Mouse (Mus musculus): ENCODE results near the gene Zfp60. TPM values are rescaled to one million over a fixed set of nuclear protein-coding genes. Genes with fewer than 3 reads are reported as not detected.
A peak's percentile ranks its signal among the peaks of the same experiment; 100 is the strongest.

The Zfp60 gene
- total and polyA plus RNA-seq, 2 experiments from 2014 or later = 44.3 to 46.0 TPM

- Histone ChIP-seq H3K36me3 (ENCODE audit: insufficient read depth) (no peaks in the 10 kb centered on the region), H3K4me3 (ENCODE audit: low read depth, low read length) (no peak overlapping the region), H3K4me1 (ENCODE audit: insufficient read depth) (peaks cover under 1% of the 10 kb centered on the region; the same call in 1 of the 2 replicates), H3K9ac (no peak overlapping the region), H3K27me3 (ENCODE audit: insufficient read depth, low read length) (no peaks in the 10 kb centered on the region), H3K27ac (ENCODE audit: low read depth, low read length) (no peak overlapping the region), H3K4me2 (ENCODE audit: low read depth) (no peak overlapping the region), H3K9me3 (ENCODE audit: low read length) (no peaks in the 10 kb centered on the region)
- 44% methylated on average over 2 of the region's 2 CpGs for WGBS
- ATAC-seq (no peak), DNase-seq (no peak)
- no peak for TF ChIP-seq CTCF (IDR thresholded peaks at IDR 0.05; ENCODE audit: low read depth)
Observed at GRCm38 (mm10) chr7:27727471-27727870, 3.7 kb upstream of the Zfp60 start.

- peak overlapping the region; percentile 77 for H3K4me3 ChIP-seq (ENCODE audit: low read depth, low read length)
- H3K4me1 ChIP-seq (ENCODE audit: insufficient read depth) = peaks cover 30% of the 10 kb centered on the region
- no peak for DNase-seq
- peak overlapping the region; percentile 60 for H3K4me2 ChIP-seq (ENCODE audit: low read depth)
- H3K9ac ChIP-seq = peak overlapping the region; percentile 93
- no peaks in the 10 kb centered on the region for H3K27me3 ChIP-seq (ENCODE audit: insufficient read depth, low read length)
- peak; percentile 16; the same call in 1 of the 2 replicates for ATAC-seq
- H3K27ac ChIP-seq (ENCODE audit: low read depth, low read length) = peak overlapping the region; percentile 100
- no peak for TF ChIP-seq CTCF (IDR thresholded peaks at IDR 0.05; ENCODE audit: low read depth)
- WGBS = 1% methylated on average over 12 of the region's 12 CpGs
- no peaks in the 10 kb centered on the region for H3K36me3 ChIP-seq (ENCODE audit: insufficient read depth)
- H3K9me3 ChIP-seq (ENCODE audit: low read length) = no peaks in the 10 kb centered on the region
Observed at GRCm38 (mm10) chr7:27731946-27732345, 757 bp downstream of the Zfp60 start.

DNA sequence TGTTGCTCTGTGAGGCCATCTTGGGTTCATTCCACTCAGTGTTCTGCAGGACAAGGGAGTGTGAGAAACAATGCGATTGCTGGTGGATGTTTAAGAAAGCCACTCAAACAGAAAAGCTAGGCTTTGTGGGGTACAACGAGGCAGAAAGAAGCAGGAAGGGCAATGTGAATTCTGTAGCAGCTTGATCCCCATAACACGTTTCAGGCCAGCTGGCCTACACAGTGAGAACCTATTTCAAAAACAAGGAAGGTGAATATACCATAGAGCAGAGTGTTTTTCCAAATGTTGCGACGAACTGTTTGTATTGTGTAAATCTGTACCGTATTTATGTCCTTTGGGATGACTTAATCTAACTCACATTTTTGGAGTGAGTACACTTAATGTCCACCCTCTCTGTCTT lies 1.3 kb downstream of the Zfp60 start:
- H3K36me3 ChIP-seq (ENCODE audit: insufficient read depth) = no peaks in the 10 kb centered on the region
- H3K27ac ChIP-seq (ENCODE audit: low read depth, low read length) = peak overlapping the region; percentile 100
- no peaks in the 10 kb centered on the region for H3K27me3 ChIP-seq (ENCODE audit: insufficient read depth, low read length)
- no peaks in the 10 kb centered on the region for H3K9me3 ChIP-seq (ENCODE audit: low read length)
- peak overlapping the region; percentile 77 for H3K4me3 ChIP-seq (ENCODE audit: low read depth, low read length)
- ATAC-seq (no peak), DNase-seq (peak; percentile 43)
- H3K4me1 ChIP-seq (ENCODE audit: insufficient read depth) = peaks cover 30% of the 10 kb centered on the region
- peak overlapping the region; percentile 93 for H3K9ac ChIP-seq
- TF ChIP-seq CTCF (IDR thresholded peaks at IDR 0.05; ENCODE audit: low read depth) = no peak
- peak overlapping the region; percentile 60 for H3K4me2 ChIP-seq (ENCODE audit: low read depth)
- 41% methylated on average over 6 of the region's 6 CpGs for WGBS

GRCm38 (mm10) chr7:27735457-27735856 lies 4.3 kb downstream of the Zfp60 start:
- peak overlapping the region; percentile 33; the same call in 1 of the 2 replicates for H3K9ac ChIP-seq
- 12% methylated on average over 5 of the region's 5 CpGs for WGBS

DNA sequence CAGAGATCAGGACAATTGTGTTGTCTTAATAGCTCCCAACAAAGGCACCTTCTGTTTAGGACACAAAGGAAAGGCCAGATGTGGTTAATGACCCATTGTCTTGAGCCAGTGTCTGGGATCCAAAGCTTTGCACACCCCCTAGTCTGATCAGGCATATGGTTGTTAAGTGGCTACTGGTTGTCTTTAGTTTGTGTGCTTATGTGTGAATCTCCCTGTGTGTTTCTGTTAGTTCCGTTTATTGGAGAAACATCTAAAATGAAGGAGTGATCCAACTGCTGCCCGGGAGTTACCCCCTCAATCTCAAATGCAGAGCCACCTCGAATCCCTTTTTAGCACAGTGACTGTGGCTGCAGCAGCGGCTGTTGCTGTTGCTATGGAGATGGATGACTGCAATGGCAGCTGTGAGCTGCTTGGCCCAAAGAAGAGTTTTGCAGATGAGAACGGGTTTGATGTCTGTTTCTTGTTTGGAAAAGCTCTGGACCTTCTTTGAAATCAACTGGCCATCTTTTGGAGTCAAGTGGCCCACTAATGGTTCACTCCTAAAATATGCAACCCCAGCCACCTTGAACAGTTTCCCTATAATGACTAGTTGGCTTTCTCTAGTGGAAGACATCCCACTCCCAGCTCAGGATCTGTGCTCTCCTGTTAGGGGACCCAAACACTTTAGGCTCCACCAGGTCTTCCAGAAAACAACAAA lies 25.3 kb downstream of the Zfp60 start:
- H3K36me3 ChIP-seq (ENCODE audit: insufficient read depth) = peaks cover under 1% of the 10 kb centered on the region; the same call in 1 of the 2 replicates
- 0 out of 2 replicates have a peak overlapping the region, but pooled peaks have one; percentile 10 for H3K9ac ChIP-seq
- peak; percentile 91 for ATAC-seq
- H3K4me2 ChIP-seq (ENCODE audit: low read depth) = no peak overlapping the region; the same call in 1 of the 2 replicates
- H3K4me3 ChIP-seq (ENCODE audit: low read depth, low read length) = no peak overlapping the region
- peak overlapping the region; percentile 54 for H3K27ac ChIP-seq (ENCODE audit: low read depth, low read length)
- H3K27me3 ChIP-seq (ENCODE audit: insufficient read depth, low read length) = no peaks in the 10 kb centered on the region
- TF ChIP-seq CTCF (IDR thresholded peaks at IDR 0.05; ENCODE audit: low read depth) = no peak
- peaks cover 5% of the 10 kb centered on the region; the same call in 1 of the 2 replicates for H3K4me1 ChIP-seq (ENCODE audit: insufficient read depth)
- WGBS = 8% methylated on average over 5 of the region's 5 CpGs
- no peaks in the 10 kb centered on the region for H3K9me3 ChIP-seq (ENCODE audit: low read length)
- peak; percentile 76 for DNase-seq

More at GRCm38 (mm10) chr7:27735457-27735856, 4.3 kb downstream of the Zfp60 start:
- Histone ChIP-seq H3K9me3 (ENCODE audit: low read length) (no peaks in the 10 kb centered on the region), H3K4me1 (ENCODE audit: insufficient read depth) (peaks cover 30% of the 10 kb centered on the region), H3K27me3 (ENCODE audit: insufficient read depth, low read length) (no peaks in the 10 kb centered on the region), H3K4me3 (ENCODE audit: low read depth, low read length) (no peak overlapping the region; the same call in 1 of the 2 replicates), H3K27ac (ENCODE audit: low read depth, low read length) (peak overlapping the region; percentile 80), H3K36me3 (ENCODE audit: insufficient read depth) (peaks cover 22% of the 10 kb centered on the region), H3K4me2 (ENCODE audit: low read depth) (peak overlapping the region; percentile 38)
- peak; percentile 52 for DNase-seq
- no peak for TF ChIP-seq CTCF (IDR thresholded peaks at IDR 0.05; ENCODE audit: low read depth)
- ATAC-seq = peak; percentile 44; the same call in 1 of the 2 replicates

DNA sequence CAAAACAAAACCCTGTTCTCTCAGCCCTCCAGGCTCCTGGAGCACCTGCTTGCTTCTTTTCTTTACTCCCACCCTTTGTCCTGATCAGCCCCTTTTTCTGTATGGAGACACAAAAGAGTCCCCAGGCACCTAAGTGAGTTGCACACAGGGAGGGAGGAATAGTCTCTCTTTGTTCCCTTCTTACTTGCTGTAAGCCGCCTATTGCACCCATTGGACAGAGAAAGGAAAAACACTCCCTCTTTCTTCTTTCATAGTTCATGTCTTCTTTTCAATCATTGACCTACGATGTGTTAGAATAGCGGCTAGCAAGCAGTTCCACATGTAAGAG lies 25.8 kb downstream of the Zfp60 start:
- Histone ChIP-seq H3K4me2 (ENCODE audit: low read depth) (no peak overlapping the region), H3K9ac (no peak overlapping the region), H3K9me3 (ENCODE audit: low read length) (no peaks in the 10 kb centered on the region), H3K36me3 (ENCODE audit: insufficient read depth) (no peaks in the 10 kb centered on the region), H3K4me3 (ENCODE audit: low read depth, low read length) (no peak overlapping the region), H3K27ac (ENCODE audit: low read depth, low read length) (peak overlapping the region; percentile 54), H3K4me1 (ENCODE audit: insufficient read depth) (peaks cover 5% of the 10 kb centered on the region; the same call in 1 of the 2 replicates), H3K27me3 (ENCODE audit: insufficient read depth, low read length) (no peaks in the 10 kb centered on the region)
- no peak for DNase-seq
- TF ChIP-seq CTCF (IDR thresholded peaks at IDR 0.05; ENCODE audit: low read depth) = no peak
- 4% methylated on average over 3 of the region's 3 CpGs for WGBS
- ATAC-seq = peak; percentile 38; the same call in 1 of the 2 replicates

- Histone ChIP-seq H3K4me3 (ENCODE audit: low read depth, low read length) (peak overlapping the region; percentile 18; the same call in 1 of the 2 replicates), H3K4me2 (ENCODE audit: low read depth) (peak overlapping the region; percentile 42), H3K27ac (ENCODE audit: low read depth, low read length) (no peak overlapping the region), H3K27me3 (ENCODE audit: insufficient read depth, low read length) (no peaks in the 10 kb centered on the region), H3K36me3 (ENCODE audit: insufficient read depth) (no peaks in the 10 kb centered on the region), H3K4me1 (ENCODE audit: insufficient read depth) (no peaks in the 10 kb centered on the region), H3K9me3 (ENCODE audit: low read length) (no peaks in the 10 kb centered on the region), H3K9ac (no peak overlapping the region)
- TF ChIP-seq CTCF (IDR thresholded peaks at IDR 0.05; ENCODE audit: low read depth) = no peak
- ATAC-seq = no peak
- WGBS = 12% methylated on average over 17 of the region's 17 CpGs
- no peak for DNase-seq
Observed at GRCm38 (mm10) chr7:27765176-27765886, 34.1 kb downstream of the Zfp60 start.

All from forebrain, postnatal 0 days (tissue).